Mouse (Mus musculus) adrenal gland, postnatal 10 days (tissue): Measurements from ENCODE around the gene Lyve1. TPM values are rescaled to one million over a fixed set of nuclear protein-coding genes. Genes with fewer than 3 reads are reported as not detected.
A peak's percentile ranks its signal among the peaks of the same experiment; 100 is the strongest.

Source experiments
- DNase-seq: peaks from one replicate; pipeline ENCODE4 v3.0.0; 2021; ENCODE audit warnings: mixed read lengths
- total RNA-seq, 2 experiments: library from RNA; stranded (reverse); gene quantifications; 2 replicates each; pipeline ENCODE4 v1.2.3; 2021

Lyve1 gene
- total RNA-seq, 2 experiments from 2014 or later, result 15.1 to 20.6 TPM

- DNase-seq, result peak; percentile 27
Observed at GRCm38 (mm10) chr7:110853611-110854010, 9.4 kb downstream of the Lyve1 start.

DNA sequence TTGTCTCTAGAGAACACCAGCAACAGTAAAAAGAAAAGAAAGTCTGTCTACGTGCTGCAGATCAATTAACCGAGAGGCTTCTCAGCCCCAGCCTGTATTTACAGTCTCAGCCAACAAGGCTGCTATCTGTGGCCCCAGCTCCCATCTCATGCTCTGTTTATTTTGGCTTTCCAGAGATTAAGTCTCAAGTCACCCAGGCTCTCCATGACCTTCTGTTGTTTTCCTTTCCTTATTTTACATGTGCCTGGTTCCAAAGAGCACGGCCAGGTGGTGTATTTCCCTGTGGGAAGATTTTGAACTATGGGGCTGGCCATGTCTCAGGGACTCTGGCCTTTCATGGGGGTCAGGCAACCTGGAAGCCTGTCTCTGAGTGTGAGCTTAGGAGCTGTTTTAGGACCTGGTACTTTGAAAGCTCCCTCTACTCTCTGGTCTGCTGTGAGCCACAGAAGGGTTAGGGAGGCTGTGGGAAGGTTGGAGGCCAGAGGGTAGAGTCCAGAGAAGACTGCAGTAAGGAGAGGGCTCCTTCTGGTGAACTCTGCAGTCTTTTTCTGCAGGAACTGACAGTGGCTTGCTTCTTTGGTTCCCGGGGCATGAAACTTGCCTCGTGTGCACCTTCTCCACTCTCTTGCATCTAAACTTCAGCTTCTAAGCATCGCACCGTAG lies 11.4 kb downstream of the Lyve1 start:
- no peak for DNase-seq

- DNase-seq, result no peak
Observed at GRCm38 (mm10) chr7:110848371-110848770, 14.7 kb downstream of the Lyve1 start.

DNA sequence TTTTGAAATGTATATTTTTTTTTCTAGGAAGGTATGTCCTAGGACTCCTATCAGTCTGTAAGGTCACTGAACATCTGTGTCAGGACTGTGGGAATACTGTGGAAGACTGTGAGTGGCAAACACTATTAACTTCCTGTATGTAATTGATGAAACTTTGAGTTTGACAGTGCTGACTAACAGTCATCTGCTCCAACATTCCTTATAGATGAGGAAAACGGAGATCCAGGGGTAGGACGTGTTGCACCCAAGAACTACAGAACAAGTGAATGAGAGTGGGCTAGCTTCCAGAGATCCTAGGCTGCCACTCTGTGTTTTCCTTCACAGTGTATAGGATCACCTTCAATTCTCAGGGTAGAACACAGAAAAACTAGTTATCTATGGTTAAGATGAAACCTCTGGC lies 15.7 kb downstream of the Lyve1 start:
- no peak for DNase-seq

- peak; percentile 96 for DNase-seq
Observed at GRCm38 (mm10) chr7:110843916-110844874, 18.8 kb downstream of the Lyve1 start, which contains the start of gene Rnf141. Rnf141 (minus strand) TSS chr7:110844457.

DNA sequence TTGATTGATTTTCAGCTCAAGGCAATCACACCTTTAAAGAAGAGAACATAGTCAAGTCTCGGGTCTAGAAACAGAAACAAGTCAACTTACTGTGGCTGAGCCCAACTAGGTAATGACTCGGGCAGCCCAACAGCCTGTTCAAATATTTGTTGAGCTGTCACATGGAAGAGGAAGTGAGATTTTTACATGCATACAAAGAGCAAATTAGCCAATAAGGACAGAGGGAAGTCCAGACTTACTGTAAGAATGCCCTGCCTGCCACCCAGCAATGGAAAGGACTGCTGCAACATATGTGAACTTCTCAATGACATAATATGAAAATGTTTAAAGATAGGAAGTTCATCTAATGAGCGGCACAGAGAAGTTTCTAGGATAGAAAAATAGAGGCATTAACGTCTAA lies 22.7 kb downstream of the Lyve1 start:
- DNase-seq, result no peak

DNA sequence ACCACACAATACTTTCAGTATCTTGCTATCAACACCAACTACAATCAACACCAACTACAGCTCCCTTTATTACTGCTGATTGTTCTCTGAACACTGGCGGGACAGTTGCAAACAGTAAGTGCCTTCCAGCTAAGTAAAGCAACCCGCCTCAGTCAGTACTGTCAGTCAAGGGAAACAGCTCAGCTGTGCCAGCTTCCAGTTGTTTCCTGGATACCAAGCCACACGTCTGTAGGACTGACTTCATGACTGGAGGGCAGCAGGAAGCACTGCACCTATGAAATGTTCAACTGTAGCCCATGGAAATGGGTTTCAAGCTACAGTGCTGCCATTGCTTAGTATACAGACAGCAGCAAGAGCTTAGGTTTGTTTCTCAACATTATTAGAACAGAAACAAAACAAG lies 28.5 kb downstream of the Lyve1 start:
- no peak for DNase-seq

DNA sequence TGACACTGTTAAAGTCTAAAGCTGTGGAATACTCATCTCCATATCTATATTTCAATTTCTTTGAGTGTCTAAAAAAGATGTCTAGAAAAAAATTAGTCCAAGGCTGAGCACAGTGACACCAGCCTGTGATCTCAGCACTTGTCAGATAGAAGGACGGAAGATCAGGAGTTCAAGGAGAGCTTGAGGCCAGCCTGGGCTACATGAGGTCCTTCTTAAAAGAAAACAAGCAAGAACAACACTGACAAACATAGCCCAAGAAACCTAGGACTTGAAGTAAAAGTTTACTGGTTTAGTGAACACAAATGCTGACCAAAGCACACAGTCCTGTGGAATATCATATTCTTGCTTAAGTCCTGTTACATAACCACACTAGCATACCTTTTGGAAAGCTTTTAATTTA lies 29.0 kb downstream of the Lyve1 start:
- DNase-seq, result no peak

DNA sequence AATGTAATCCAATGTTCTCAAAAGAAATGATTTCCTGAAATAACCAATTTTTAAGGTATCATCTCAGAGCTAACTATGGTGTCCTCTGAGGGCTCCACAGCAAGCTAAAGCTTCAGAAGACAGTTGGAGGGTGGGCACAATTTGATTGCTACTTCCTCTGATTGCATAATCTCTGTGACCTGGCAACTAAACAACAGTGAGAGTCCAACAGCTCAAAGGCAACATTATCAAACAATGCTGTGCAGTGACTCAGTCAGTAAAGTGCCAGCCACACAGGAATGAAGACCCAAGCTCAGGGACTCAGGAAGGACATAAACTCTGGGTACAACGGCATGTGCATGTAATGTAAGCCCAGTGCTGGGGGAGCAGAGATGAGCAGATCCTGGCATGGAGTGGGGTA lies 30.0 kb downstream of the Lyve1 start:
- no peak for DNase-seq

- no peak for DNase-seq
Observed at GRCm38 (mm10) chr7:110823995-110824953, 38.8 kb downstream of the Lyve1 start.

- DNase-seq, result no peak
Observed at GRCm38 (mm10) chr7:110823593-110823992, 39.4 kb downstream of the Lyve1 start.

DNA sequence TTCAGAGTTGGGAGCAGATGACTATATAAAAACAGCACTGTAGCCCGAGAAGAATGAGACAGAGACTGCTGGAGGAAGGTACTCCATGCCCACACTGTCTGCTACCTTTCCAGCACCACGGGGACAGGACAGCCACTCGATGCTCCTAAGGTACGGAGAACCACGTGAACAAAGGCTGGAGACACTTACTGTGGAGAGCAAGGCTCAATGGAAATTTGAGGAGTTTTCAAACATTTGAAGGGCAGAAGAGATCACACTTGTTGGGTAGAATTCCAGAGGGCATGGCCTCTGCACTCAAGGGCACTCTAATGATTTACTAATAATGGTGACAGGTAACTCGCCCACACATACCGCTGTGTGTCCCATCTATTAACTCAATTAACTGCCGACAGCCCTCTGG lies 40.0 kb downstream of the Lyve1 start:
- DNase-seq, result no peak

- no peak for DNase-seq
Observed at GRCm38 (mm10) chr7:110822055-110822454, 41.0 kb downstream of the Lyve1 start.

- DNase-seq, result peak; percentile 81
Observed at GRCm38 (mm10) chr7:110821653-110822052, 41.4 kb downstream of the Lyve1 start.

DNA sequence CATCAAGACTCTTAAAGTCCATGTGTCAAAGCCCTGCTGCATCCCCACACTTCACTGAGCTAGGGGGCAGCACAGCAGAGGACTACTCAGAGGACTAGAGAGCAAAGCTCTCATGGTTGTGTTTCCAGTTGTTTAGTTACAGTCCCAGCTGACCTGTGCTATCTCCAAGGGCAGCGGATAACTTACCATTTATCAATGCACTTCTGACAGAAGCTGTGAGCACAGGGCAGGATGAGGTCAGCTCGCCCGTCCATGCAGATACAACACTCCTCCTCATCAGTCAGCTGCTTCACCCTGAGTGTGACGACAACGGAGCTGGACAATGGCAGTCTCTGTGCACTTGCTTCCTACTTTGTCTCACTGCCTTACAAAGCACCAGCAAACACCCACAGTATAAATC lies 42.0 kb downstream of the Lyve1 start:
- peak; percentile 47 for DNase-seq

DNA sequence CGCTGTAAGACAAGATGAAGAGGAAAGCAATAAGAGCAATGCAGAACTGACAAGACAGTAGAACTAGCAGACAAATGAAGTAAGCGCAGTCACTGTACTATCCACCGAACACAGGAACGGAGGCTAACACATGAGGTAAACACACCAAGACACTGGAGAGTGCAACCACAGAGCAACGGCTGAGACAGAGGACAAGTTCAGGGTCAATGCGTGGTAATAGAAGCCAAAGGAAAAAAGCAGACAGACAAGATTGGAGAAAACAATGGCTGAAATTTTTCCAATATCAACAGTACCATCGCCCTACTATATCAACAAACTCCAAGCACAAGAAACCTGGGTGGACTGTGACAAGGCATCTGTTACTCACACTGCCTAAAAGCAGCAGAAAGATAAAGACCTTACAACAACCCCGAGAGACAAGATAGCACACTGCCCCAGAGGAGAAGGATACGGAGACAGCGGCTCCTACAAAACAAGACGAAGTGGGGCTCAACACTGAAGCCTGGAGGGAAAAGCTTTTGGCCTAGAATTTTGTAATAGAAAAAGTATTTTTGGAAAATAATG lies 44.2 kb downstream of the Lyve1 start:
- DNase-seq, result no peak

DNA sequence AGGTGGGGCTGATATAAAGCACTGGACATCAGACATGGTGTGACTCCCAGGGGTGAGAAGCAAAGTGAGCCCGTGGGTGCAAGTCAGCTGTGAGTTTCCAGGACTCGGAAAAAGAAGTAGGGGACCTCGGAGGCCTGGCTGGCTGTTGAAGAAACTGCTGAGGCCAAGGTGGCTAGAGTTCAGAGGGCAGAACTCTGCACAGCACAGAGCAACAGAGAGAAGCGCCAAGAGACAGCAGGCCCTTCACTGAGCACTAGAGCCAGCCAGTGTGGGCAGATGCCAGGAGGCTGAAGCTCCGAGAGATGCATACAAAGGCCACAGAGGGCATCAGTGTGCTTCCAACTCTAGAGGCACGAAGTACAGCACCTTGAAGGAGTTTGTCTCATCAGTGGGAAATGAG lies 44.8 kb downstream of the Lyve1 start:
- DNase-seq, result peak; percentile 51

DNA sequence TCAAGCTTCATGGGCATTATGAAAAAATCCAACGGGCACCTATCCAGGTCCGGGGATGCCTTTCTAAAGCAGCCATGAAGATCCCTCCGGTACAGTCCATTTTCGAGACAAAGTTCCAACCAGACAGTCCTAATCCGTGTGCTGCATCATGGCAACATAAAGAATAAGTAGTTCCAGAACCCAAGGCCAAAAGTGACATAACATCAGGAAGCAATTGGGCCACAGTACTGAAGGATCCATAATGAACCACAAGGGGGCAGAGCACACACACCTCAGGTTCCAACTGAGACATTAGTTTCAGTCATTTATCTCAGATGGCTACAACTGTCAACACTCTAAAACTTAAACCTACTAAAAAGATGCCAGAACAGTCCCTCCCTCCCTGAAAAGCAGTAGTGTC lies 47.0 kb downstream of the Lyve1 start:
- DNase-seq, result peak; percentile 61

GRCm38 (mm10) chr7:110813983-110814382 lies 49.1 kb downstream of the Lyve1 start:
- no peak for DNase-seq

DNA sequence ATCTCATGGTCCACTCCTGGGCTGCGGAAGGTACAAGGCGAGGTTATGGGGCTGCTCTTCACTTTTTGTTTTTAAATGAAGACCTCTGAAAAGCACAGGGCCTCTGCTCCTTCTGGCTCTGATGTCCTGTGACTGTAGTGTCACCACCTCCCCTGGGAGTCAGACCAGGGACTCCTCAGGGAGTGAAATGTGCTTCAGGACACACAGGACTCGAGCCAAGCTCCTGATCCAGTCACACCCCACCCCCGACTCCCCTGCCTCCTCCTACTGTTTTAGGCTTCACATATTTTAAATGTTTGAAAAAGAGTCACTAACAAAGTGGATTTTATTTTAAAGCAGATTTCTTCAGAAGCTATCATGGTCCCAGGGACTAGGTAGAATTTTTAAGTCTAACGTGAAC lies 51.5 kb downstream of the Lyve1 start:
- peak; percentile 41 for DNase-seq

DNA sequence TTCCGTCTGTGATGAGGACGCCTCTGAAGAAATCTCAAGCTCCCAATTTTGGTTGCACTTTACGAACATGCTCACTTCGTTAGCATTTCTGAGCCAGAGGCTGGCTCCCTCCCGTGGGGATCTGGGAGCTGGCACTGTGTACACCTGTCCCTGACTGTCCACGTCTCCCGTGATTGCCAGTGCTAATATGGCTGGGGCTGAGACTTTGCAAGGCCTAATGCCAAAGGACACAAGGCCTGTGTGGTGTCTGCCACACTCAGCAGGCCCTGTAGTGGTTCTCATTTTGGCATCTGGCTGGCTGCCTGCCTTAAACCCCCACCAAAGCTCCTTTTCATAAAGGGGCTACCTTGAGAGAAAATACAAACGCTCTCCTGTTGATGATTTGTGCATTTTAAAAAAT lies 52.0 kb downstream of the Lyve1 start:
- DNase-seq, result peak; percentile 45
